Mouse (Mus musculus) intestine, postnatal 0 days (tissue): ENCODE results near the gene Tinf2. TPM values are rescaled to one million over a fixed set of nuclear protein-coding genes. Genes with fewer than 3 reads are reported as not detected.

Experiments
- ATAC-seq: fragments of 200-750 bp; cut with Nextera tagmentation; 2 replicates; pipeline ENCODE4 v1.8.0; 2017; ENCODE audit warnings: mild to moderate bottlenecking, moderate TSS enrichment, moderate library complexity
- H3K27ac ChIP-seq: fragments of 300-500 bp; sonication (generic); 2 replicates; pipeline ENCODE4 v1.5.1; 2014; ENCODE audit warnings: mild to moderate bottlenecking, low read depth, low read length, moderate library complexity
- H3K27me3 ChIP-seq: fragments of 300-500 bp; sonication (generic); replicated peaks from 2 replicates; pipeline ENCODE4 v1.6.1; 2014; ENCODE audit warnings: low read length, mixed read lengths; ENCODE audit not compliant: control insufficient read depth, insufficient read depth
- H3K36me3 ChIP-seq: fragments of 300-500 bp; sonication (generic); 2 replicates; pipeline ENCODE4 v1.6.1; 2014; ENCODE audit warnings: mild to moderate bottlenecking, moderate library complexity; ENCODE audit not compliant: control insufficient read depth, insufficient read depth
- H3K4me1 ChIP-seq: fragments of 300-500 bp; sonication (generic); replicated peaks from 2 replicates; pipeline ENCODE4 v1.6.1; 2014; ENCODE audit warnings: antibody characterized with exemption, low read length, mixed read lengths; ENCODE audit not compliant: control insufficient read depth, insufficient read depth
- H3K4me2 ChIP-seq: fragments of 300-500 bp; sonication (generic); replicated peaks from 2 replicates; pipeline ENCODE4 v1.6.1; 2014; ENCODE audit warnings: low read depth, mild to moderate bottlenecking, moderate library complexity
- H3K4me3 ChIP-seq: fragments of 300-500 bp; sonication (generic); 2 replicates; pipeline ENCODE4 v1.5.1; 2014; ENCODE audit warnings: low read depth, low read length
- H3K9ac ChIP-seq: fragments of 300-500 bp; sonication (generic); 2 replicates; pipeline ENCODE4 v1.6.1; 2014; ENCODE audit warnings: mild to moderate bottlenecking, low read depth, low read length
- H3K9me3 ChIP-seq: fragments of 300-500 bp; sonication (generic); 2 replicates; pipeline ENCODE4 v1.6.1; 2016; ENCODE audit warnings: mixed run types; ENCODE audit not compliant: control insufficient read depth
- CTCF ChIP-seq: sonication (generic); IDR thresholded peaks from 2 replicates; pipeline ENCODE4 v1.5.1; 2016; ENCODE audit warnings: low read depth, mild to moderate bottlenecking, control low read depth, antibody characterized with exemption, moderate library complexity
- WGBS: fragments of 180-500 bp; shearing (Covaris S2); extraction: QIAGEN DNeasy Blood & Tissue Kit; methylation state at CpG from one replicate; pipeline ENCODE4 v1.1.7; 2014; 5-methylcytosine and 5-hydroxymethylcytosine counted together
- polyA plus RNA-seq: library from polyadenylated mRNA; unstranded; fragments of >200 nt; fragmentation: Nextera tagmentation; extraction: Ambion mirVana; gene quantifications from 2 replicates; pipeline ENCODE4 v1.2.1, GENCODE M21; 2015

The Tinf2 gene
- 20.6 and 21.9 TPM in 2 replicates for polyA plus RNA-seq

GRCm38 (mm10) chr14:55681160-55682117 lies at the start of gene Tinf2:
Gene Tinf2, minus strand, starts transcription at chr14:55681820.
- H3K9ac ChIP-seq: peak within 1 kb of the TSS; percentile 56
- peaks cover 32% of the 10 kb centered on the region for H3K36me3 ChIP-seq
- peak within 1 kb of the TSS; percentile 81 for H3K4me2 ChIP-seq
- no peaks in the 10 kb centered on the region for H3K4me1 ChIP-seq
- TF ChIP-seq CTCF: peak; percentile 89
- no peaks in the 10 kb centered on the region for H3K27me3 ChIP-seq
- WGBS: under 1% methylated on average over 66 of the region's 66 CpGs
- H3K27ac ChIP-seq: peak within 1 kb of the TSS; percentile 87
- ATAC-seq: peak; percentile 98
- H3K9me3 ChIP-seq: no peaks in the 10 kb centered on the region
- H3K4me3 ChIP-seq: peak within 1 kb of the TSS; percentile 66

DNA sequence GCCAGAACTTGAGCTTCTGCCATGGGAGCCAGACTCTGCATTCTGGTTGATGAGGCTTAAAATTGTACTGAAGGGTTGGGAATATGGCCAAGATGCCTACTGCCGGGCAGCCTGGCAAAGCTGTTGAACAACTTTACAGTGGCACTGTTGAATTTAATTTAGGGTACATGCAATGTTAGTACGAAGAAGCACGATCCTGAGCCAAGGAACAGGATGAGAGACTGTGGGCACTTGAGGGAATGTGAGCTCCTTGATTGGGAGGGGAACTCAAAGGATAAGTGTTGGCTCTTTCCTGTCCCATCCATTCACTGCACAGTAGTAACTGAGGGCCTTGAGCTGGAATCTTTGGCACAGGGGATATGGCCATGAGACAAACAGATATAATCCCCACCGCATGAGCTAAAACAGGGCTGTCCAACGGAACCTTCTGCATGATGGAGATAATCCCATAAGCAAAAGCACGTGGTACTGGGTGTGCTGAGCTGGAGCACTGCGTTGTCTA lies 49.0 kb upstream of the Tinf2 start:
- Histone ChIP-seq H3K9me3 (no peaks in the 10 kb centered on the region), H3K27ac (no peak overlapping the region), H3K4me2 (no peak overlapping the region), H3K36me3 (no peaks in the 10 kb centered on the region), H3K9ac (no peak overlapping the region), H3K4me1 (0 out of 2 replicates have a peak, but pooled peaks cover 5% of the 10 kb centered on the region), H3K27me3 (no peaks in the 10 kb centered on the region), H3K4me3 (no peak overlapping the region)
- ATAC-seq: no peak
- no peak for TF ChIP-seq CTCF
- WGBS: 83% methylated on average over 7 of the region's 7 CpGs

GRCm38 (mm10) chr14:55730116-55730515 lies 48.5 kb upstream of the Tinf2 start:
- Histone ChIP-seq H3K4me3 (no peak overlapping the region), H3K36me3 (no peaks in the 10 kb centered on the region), H3K9ac (no peak overlapping the region), H3K4me1 (0 out of 2 replicates have a peak, but pooled peaks cover 5% of the 10 kb centered on the region), H3K9me3 (no peaks in the 10 kb centered on the region), H3K4me2 (no peak overlapping the region), H3K27me3 (no peaks in the 10 kb centered on the region), H3K27ac (no peak overlapping the region)
- no peak for ATAC-seq
- TF ChIP-seq CTCF: no peak
- 84% methylated on average over 7 of the region's 7 CpGs for WGBS

GRCm38 (mm10) chr14:55727889-55728685 lies 46.5 kb upstream of the Tinf2 start:
- no peak for ATAC-seq
- no peak overlapping the region for H3K4me3 ChIP-seq
- no peak overlapping the region for H3K9ac ChIP-seq
- no peaks in the 10 kb centered on the region for H3K36me3 ChIP-seq
- no peaks in the 10 kb centered on the region for H3K27me3 ChIP-seq
- H3K9me3 ChIP-seq: no peaks in the 10 kb centered on the region
- no peak overlapping the region for H3K4me2 ChIP-seq
- no peak overlapping the region for H3K27ac ChIP-seq
- no peak for TF ChIP-seq CTCF
- 67% methylated on average over 8 of the region's 8 CpGs for WGBS
- no peaks in the 10 kb centered on the region for H3K4me1 ChIP-seq

GRCm38 (mm10) chr14:55726261-55726660 lies 44.6 kb upstream of the Tinf2 start:
- H3K4me3 ChIP-seq: no peak overlapping the region
- no peaks in the 10 kb centered on the region for H3K4me1 ChIP-seq
- no peak for ATAC-seq
- H3K36me3 ChIP-seq: no peaks in the 10 kb centered on the region
- no peak overlapping the region for H3K4me2 ChIP-seq
- TF ChIP-seq CTCF: no peak
- no peak overlapping the region for H3K9ac ChIP-seq
- H3K27ac ChIP-seq: no peak overlapping the region
- no peaks in the 10 kb centered on the region for H3K27me3 ChIP-seq
- no peaks in the 10 kb centered on the region for H3K9me3 ChIP-seq

- H3K4me3 ChIP-seq: no peak overlapping the region
- no peak for TF ChIP-seq CTCF
- ATAC-seq: no peak
- 50% methylated on average over 8 of the region's 8 CpGs for WGBS
- H3K36me3 ChIP-seq: peaks cover 10% of the 10 kb centered on the region; the same call in 1 of the 2 replicates
- no peak overlapping the region for H3K4me2 ChIP-seq
- H3K9me3 ChIP-seq: no peaks in the 10 kb centered on the region
- no peaks in the 10 kb centered on the region for H3K27me3 ChIP-seq
- no peaks in the 10 kb centered on the region for H3K4me1 ChIP-seq
- no peak overlapping the region for H3K9ac ChIP-seq
- H3K27ac ChIP-seq: no peak overlapping the region
These were observed 42.8 kb upstream of the Tinf2 start for GRCm38 (mm10) chr14:55724411-55724871.
